Mouse (Mus musculus) layer of hippocampus, adult 8-10 months (tissue): ENCODE data around the gene Tmem268. TPM values are rescaled to one million over a fixed set of nuclear protein-coding genes. Genes with fewer than 3 reads are reported as not detected.

ENCODE experiments used
- DNase-seq, 2 experiments: peaks; one replicate each; pipeline ENCODE4 v3.0.0; 2022; ENCODE audit warnings: low spot score in 2 of 2
- total RNA-seq, 4 experiments: library from RNA; stranded (reverse); gene quantifications; 2 replicates each; pipeline ENCODE4 v1.2.4; 2022

Tmem268 gene
- total RNA-seq, 4 experiments from 2014 or later = 6.5 to 9.6 (median 9.0) TPM

GRCm38 (mm10) chr4:63554616-63555015 is 4.0 kb upstream of the Tmem268 start:
- no peak for DNase-seq

GRCm38 (mm10) chr4:63555111-63555510 is 3.5 kb upstream of the Tmem268 start:
- no peak for DNase-seq

GRCm38 (mm10) chr4:63556665-63557064 is 1.9 kb upstream of the Tmem268 start:
- DNase-seq = no peak

- DNase-seq = no peak
These were observed 1.2 kb upstream of the Tmem268 start for GRCm38 (mm10) chr4:63557124-63558059.

- DNase-seq = no peak
These were observed 631 bp downstream of the Tmem268 start for GRCm38 (mm10) chr4:63559127-63559697.

- DNase-seq = no peak
These were observed 1.5 kb downstream of the Tmem268 start for GRCm38 (mm10) chr4:63560079-63560478.

- no peak for DNase-seq
These were observed 3.5 kb downstream of the Tmem268 start for GRCm38 (mm10) chr4:63561861-63562675.

GRCm38 (mm10) chr4:63562742-63563141 is 4.2 kb downstream of the Tmem268 start:
- no peak for DNase-seq

- DNase-seq = no peak
These were observed 9.3 kb downstream of the Tmem268 start for GRCm38 (mm10) chr4:63567712-63568390.

- no peak for DNase-seq
These were observed 10.7 kb downstream of the Tmem268 start for GRCm38 (mm10) chr4:63569322-63569721.

- DNase-seq = no peak
These were observed 11.7 kb downstream of the Tmem268 start for GRCm38 (mm10) chr4:63570208-63570781.

- no peak for DNase-seq
These were observed 14.0 kb downstream of the Tmem268 start for GRCm38 (mm10) chr4:63572621-63573020.

- DNase-seq = no peak
These were observed 21.1 kb downstream of the Tmem268 start for GRCm38 (mm10) chr4:63579649-63580048.

- DNase-seq = no peak
These were observed 21.5 kb downstream of the Tmem268 start for GRCm38 (mm10) chr4:63580078-63580477.

GRCm38 (mm10) chr4:63582580-63582979 is 24.0 kb downstream of the Tmem268 start:
- DNase-seq = no peak

- DNase-seq = no peak
These were observed 26.6 kb downstream of the Tmem268 start for GRCm38 (mm10) chr4:63585216-63585615.

GRCm38 (mm10) chr4:63586240-63586639 is 27.7 kb downstream of the Tmem268 start:
- DNase-seq = no peak

- DNase-seq = no peak
These were observed 31.4 kb downstream of the Tmem268 start for GRCm38 (mm10) chr4:63589987-63590386.

- DNase-seq = no peak
These were observed 32.0 kb downstream of the Tmem268 start for GRCm38 (mm10) chr4:63590538-63590937.

GRCm38 (mm10) chr4:63594459-63595110 is 36.0 kb downstream of the Tmem268 start:
- DNase-seq = no peak
